Mouse (Mus musculus): ENCODE results near the gene Rras. TPM values are rescaled to one million over a fixed set of nuclear protein-coding genes. Genes with fewer than 3 reads are reported as not detected.

Rras gene
- polyA plus RNA-seq, 1 experiment from 2014 or later, result 27.5 TPM

- 0 out of 2 replicates have a peak overlapping the region, but pooled peaks have one; percentile 45 for H3K9ac ChIP-seq
- H3K4me3 ChIP-seq, result no peak overlapping the region
- 0 out of 2 replicates have a peak, but pooled peaks cover 4% of the 10 kb centered on the region for H3K4me1 ChIP-seq
- peaks cover 99% of the 10 kb centered on the region for H3K36me3 ChIP-seq
- 88% methylated on average over 6 of the region's 6 CpGs for WGBS
- no peak overlapping the region for H3K4me2 ChIP-seq (replicated peaks)
- no peaks in the 10 kb centered on the region for H3K9me3 ChIP-seq
- H3K27ac ChIP-seq, result no peak overlapping the region
- no peak for ATAC-seq (ENCODE audit: low FRiP score, low read depth)
- no peaks in the 10 kb centered on the region for H3K27me3 ChIP-seq
Measured at GRCm38 (mm10) chr7:45005321-45005992, 12.3 kb upstream of the Rras start.

DNA sequence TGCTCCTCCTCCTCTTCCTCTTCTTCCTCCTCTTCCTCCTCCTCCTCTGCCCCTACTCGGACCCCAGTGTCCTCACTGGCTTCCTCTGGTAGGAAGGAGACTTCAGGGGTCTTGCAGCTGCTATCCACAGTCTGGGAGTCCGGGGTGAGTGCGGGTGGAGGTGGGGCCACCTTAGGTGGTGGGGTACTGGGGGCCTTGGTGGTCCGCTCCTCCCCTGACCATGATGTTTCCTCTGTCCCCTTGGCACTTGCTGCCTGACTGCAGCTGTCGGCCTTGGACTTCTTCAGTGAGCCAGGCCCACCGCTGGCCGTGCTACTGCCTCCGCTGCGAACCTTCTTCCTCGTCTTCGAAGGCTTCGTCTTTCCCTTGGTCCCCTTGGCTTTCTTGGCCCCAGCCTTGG lies 11.3 kb upstream of the Rras start:
- Histone ChIP-seq H3K9ac (no peak overlapping the region), H3K9me3 (no peaks in the 10 kb centered on the region), H3K36me3 (peaks cover 98% of the 10 kb centered on the region), H3K27me3 (no peaks in the 10 kb centered on the region), H3K4me2 (replicated peaks) (no peak overlapping the region), H3K27ac (no peak overlapping the region), H3K4me1 (0 out of 2 replicates have a peak, but pooled peaks cover 4% of the 10 kb centered on the region), H3K4me3 (no peak overlapping the region)
- WGBS, result 92% methylated on average over 12 of the region's 12 CpGs
- no peak for ATAC-seq (ENCODE audit: low FRiP score, low read depth)

DNA sequence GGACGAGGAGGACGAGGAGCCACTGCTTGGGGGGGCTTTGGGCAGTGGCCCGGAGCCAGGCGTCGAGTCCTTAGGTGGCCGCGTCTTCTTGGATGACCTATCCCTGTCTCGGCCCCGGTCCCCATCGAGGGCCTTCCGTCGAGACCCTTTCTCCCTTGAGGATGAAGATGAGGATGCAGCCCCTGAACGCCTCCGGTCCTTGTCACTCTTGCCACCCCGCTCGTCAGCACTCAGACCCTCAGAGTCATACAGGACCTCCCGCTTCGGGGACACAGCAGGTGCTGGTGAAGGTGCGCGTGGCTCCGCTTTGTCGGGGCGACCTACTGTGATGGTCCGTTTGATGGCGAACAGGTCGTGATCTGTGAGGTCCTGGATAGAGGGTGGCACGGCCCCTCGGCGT lies 10.6 kb upstream of the Rras start:
- Histone ChIP-seq H3K4me3 (no peak overlapping the region), H3K36me3 (peaks cover 98% of the 10 kb centered on the region), H3K27me3 (no peaks in the 10 kb centered on the region), H3K9ac (no peak overlapping the region), H3K4me2 (replicated peaks) (no peak overlapping the region), H3K9me3 (no peaks in the 10 kb centered on the region), H3K27ac (no peak overlapping the region), H3K4me1 (0 out of 2 replicates have a peak, but pooled peaks cover 4% of the 10 kb centered on the region)
- ATAC-seq (ENCODE audit: low FRiP score, low read depth), result no peak
- 96% methylated on average over 29 of the region's 29 CpGs for whole genome bisulfite sequencing

- 96% methylated on average over 30 of the region's 30 CpGs for WGBS
- H3K9me3 ChIP-seq, result no peaks in the 10 kb centered on the region
- H3K9ac ChIP-seq, result no peak overlapping the region
- no peak overlapping the region for H3K4me3 ChIP-seq
- no peaks in the 10 kb centered on the region for H3K27me3 ChIP-seq
- H3K4me1 ChIP-seq, result 0 out of 2 replicates have a peak, but pooled peaks cover 4% of the 10 kb centered on the region
- H3K36me3 ChIP-seq, result peaks cover 98% of the 10 kb centered on the region
- H3K4me2 ChIP-seq (replicated peaks), result no peak overlapping the region
- no peak for ATAC-seq (ENCODE audit: low FRiP score, low read depth)
- H3K27ac ChIP-seq, result no peak overlapping the region
Measured at GRCm38 (mm10) chr7:45007846-45008245, 9.9 kb upstream of the Rras start.

GRCm38 (mm10) chr7:45008411-45008810 lies 9.3 kb upstream of the Rras start:
- 0 out of 2 replicates have a peak, but pooled peaks cover 4% of the 10 kb centered on the region for H3K4me1 ChIP-seq
- WGBS, result 94% methylated on average over 19 of the region's 19 CpGs
- H3K36me3 ChIP-seq, result peaks cover 98% of the 10 kb centered on the region
- no peak overlapping the region for H3K4me2 ChIP-seq (replicated peaks)
- no peaks in the 10 kb centered on the region for H3K27me3 ChIP-seq
- no peak overlapping the region for H3K27ac ChIP-seq
- ATAC-seq (ENCODE audit: low FRiP score, low read depth), result no peak
- no peaks in the 10 kb centered on the region for H3K9me3 ChIP-seq
- H3K9ac ChIP-seq, result no peak overlapping the region
- no peak overlapping the region for H3K4me3 ChIP-seq

- Histone ChIP-seq H3K36me3 (peaks cover 70% of the 10 kb centered on the region), H3K27me3 (no peaks in the 10 kb centered on the region), H3K27ac (no peak overlapping the region), H3K9me3 (no peaks in the 10 kb centered on the region), H3K9ac (no peak overlapping the region), H3K4me2 (replicated peaks) (no peak overlapping the region), H3K4me3 (no peak overlapping the region), H3K4me1 (peaks cover 19% of the 10 kb centered on the region)
- ATAC-seq (ENCODE audit: low FRiP score, low read depth), result no peak
- 97% methylated on average over 6 of the region's 6 CpGs for WGBS
Measured at GRCm38 (mm10) chr7:45012011-45012410, 5.8 kb upstream of the Rras start.

GRCm38 (mm10) chr7:45012824-45013223 lies 4.9 kb upstream of the Rras start:
- Histone ChIP-seq H3K27ac (no peak overlapping the region), H3K4me2 (replicated peaks) (no peak overlapping the region), H3K4me3 (no peak overlapping the region), H3K36me3 (peaks cover 62% of the 10 kb centered on the region), H3K4me1 (peaks cover 19% of the 10 kb centered on the region), H3K27me3 (no peaks in the 10 kb centered on the region), H3K9me3 (no peaks in the 10 kb centered on the region), H3K9ac (no peak overlapping the region)
- WGBS, result 83% methylated on average over 4 of the region's 4 CpGs
- no peak for ATAC-seq (ENCODE audit: low FRiP score, low read depth)

- Histone ChIP-seq H3K4me1 (peaks cover 24% of the 10 kb centered on the region), H3K36me3 (peaks cover 55% of the 10 kb centered on the region), H3K9ac (no peak overlapping the region), H3K27me3 (no peaks in the 10 kb centered on the region), H3K4me3 (no peak overlapping the region), H3K4me2 (replicated peaks) (no peak overlapping the region), H3K9me3 (no peaks in the 10 kb centered on the region), H3K27ac (no peak overlapping the region)
- WGBS, result 96% methylated on average over 16 of the region's 16 CpGs
- ATAC-seq (ENCODE audit: low FRiP score, low read depth), result no peak
Measured at GRCm38 (mm10) chr7:45013366-45014095, 4.2 kb upstream of the Rras start.

- Histone ChIP-seq H3K27me3 (no peaks in the 10 kb centered on the region), H3K4me2 (replicated peaks) (peak overlapping the region; percentile 81; the same call in 1 of the 2 replicates), H3K4me1 (peaks cover 29% of the 10 kb centered on the region), H3K9ac (no peak overlapping the region), H3K4me3 (no peak overlapping the region), H3K36me3 (peaks cover 49% of the 10 kb centered on the region), H3K27ac (no peak overlapping the region), H3K9me3 (no peaks in the 10 kb centered on the region)
- ATAC-seq (ENCODE audit: low FRiP score, low read depth), result no peak
- 98% methylated on average over 3 of the region's 3 CpGs for WGBS
Measured at GRCm38 (mm10) chr7:45014096-45014451, 3.7 kb upstream of the Rras start.

DNA sequence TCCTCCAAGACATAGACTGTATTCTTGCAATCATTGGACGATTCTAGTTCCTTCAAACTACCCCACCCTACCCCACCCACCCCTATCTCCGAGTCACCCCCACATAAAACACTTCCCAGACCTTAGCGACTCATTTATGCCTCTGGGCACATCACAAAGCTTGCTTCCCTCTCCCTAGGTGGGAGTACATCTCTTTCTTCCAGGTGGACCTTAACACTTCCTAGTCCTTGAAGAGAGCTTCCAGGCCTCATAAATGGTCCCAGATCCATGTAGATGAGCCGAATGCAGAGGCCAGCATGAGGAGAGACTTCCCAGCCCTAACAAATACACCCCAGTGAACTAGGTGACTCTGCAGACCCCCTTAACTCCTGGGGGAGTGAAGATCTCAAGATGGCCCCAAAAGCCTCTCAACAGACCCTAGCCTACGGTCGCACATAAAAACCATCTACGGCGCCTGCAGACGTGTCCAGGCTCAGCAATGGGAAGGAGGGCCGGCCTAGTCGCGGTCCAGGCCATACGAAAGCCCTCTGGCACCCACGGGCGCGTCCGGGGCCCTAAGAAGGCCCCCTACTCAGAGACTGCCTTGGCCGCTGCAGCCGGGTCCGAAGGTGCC lies 2.3 kb upstream of the Rras start:
- WGBS, result under 1% methylated on average over 20 of the region's 20 CpGs
- peak overlapping the region; percentile 79 for H3K27ac ChIP-seq
- H3K27me3 ChIP-seq, result 0 out of 2 replicates have a peak, but pooled peaks cover 2% of the 10 kb centered on the region
- H3K9ac ChIP-seq, result peak overlapping the region; percentile 98
- peaks cover 36% of the 10 kb centered on the region for H3K36me3 ChIP-seq
- no peaks in the 10 kb centered on the region for H3K9me3 ChIP-seq
- peak overlapping the region; percentile 81 for H3K4me2 ChIP-seq (replicated peaks)
- peak overlapping the region; percentile 93 for H3K4me3 ChIP-seq
- H3K4me1 ChIP-seq, result peaks cover 34% of the 10 kb centered on the region
- no peak for ATAC-seq (ENCODE audit: low FRiP score, low read depth)

- 0 out of 2 replicates have a peak, but pooled peaks cover 5% of the 10 kb centered on the region for H3K27me3 ChIP-seq
- no peaks in the 10 kb centered on the region for H3K9me3 ChIP-seq
- peaks cover 34% of the 10 kb centered on the region for H3K4me1 ChIP-seq
- peak within 1 kb of the TSS; percentile 93 for H3K4me3 ChIP-seq
- peaks cover 31% of the 10 kb centered on the region for H3K36me3 ChIP-seq
- under 1% methylated on average over 62 of the region's 69 CpGs for WGBS
- peak; percentile 89 for ATAC-seq (ENCODE audit: low FRiP score, low read depth)
- peak within 1 kb of the TSS; percentile 81 for H3K4me2 ChIP-seq (replicated peaks)
- peak within 1 kb of the TSS; percentile 98 for H3K9ac ChIP-seq
- H3K27ac ChIP-seq, result peak within 1 kb of the TSS; percentile 96
Measured at GRCm38 (mm10) chr7:45015957-45016612, 1.7 kb upstream of the Rras start, which contains the start of gene Scaf1. Gene Scaf1 (minus strand): TSS chr7:45016363.
